Mouse (Mus musculus): ENCODE measurements around the gene Katnal1. TPM values are rescaled to one million over a fixed set of nuclear protein-coding genes. Genes with fewer than 3 reads are reported as not detected.

Katnal1 gene
- polyA plus RNA-seq, 1 experiment from 2014 or later = 17.4 TPM

DNA sequence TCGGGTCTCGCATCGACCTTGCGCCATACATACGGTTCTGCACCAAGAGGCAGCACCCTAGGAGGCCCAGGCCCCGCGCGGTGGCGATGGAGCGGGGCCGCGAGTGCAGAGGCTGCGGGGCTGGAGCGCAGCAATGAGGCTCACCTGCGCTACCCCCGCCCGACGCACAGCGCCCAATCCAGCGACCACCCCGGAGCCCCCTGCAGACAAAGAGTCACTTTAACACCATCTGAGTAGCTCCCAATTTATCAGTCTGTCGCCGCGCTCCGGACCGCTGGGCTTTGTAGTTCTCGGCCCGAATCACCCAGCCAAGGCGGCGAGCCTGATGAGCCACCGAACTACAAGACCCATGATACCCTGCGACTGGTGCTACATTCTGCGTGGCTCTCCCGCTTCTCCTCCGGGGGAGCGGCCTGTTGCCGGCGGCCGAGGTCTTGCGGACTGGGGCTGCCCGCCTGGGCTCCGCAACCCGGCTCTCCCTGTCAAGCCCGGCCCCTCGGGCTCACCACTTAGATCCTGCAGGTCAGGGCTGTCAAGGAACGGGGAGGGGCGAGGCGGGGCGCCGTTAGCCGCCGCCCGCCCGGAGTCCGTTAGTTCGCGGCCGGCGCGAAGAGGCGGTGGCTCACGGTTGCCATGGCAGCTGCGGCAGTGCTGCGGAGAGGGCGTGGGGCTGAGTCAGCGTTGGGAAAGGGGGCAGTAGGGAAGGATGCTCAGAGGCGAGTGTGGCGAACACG lies 571 bp downstream of the Katnal1 start:
- H3K27me3 ChIP-seq (ENCODE audit: control insufficient read depth, insufficient read depth, low read length) = no peaks in the 10 kb centered on the region
- WGBS (ENCODE audit: insufficient replicate concordance) = under 1% methylated on average over 69 of the region's 69 CpGs
- H3K4me3 ChIP-seq (ENCODE audit: low read depth, low read length) = peak overlapping the region; percentile 76
- peak; percentile 96 for ATAC-seq (replicated peaks; ENCODE audit: insufficient number of reproducible peaks, low FRiP score, low TSS enrichment)
- H3K9me3 ChIP-seq (replicated peaks; ENCODE audit: control insufficient read depth, low read length) = no peaks in the 10 kb centered on the region
- 0 out of 2 replicates have a peak, but pooled peaks cover 3% of the 10 kb centered on the region for H3K36me3 ChIP-seq (ENCODE audit: control insufficient read depth, insufficient read depth, low read length)
- H3K4me1 ChIP-seq (ENCODE audit: control insufficient read depth, insufficient read depth, low read length) = peaks cover 4% of the 10 kb centered on the region
- H3K4me2 ChIP-seq = peak overlapping the region; percentile 86
- peak overlapping the region; percentile 87 for H3K9ac ChIP-seq (ENCODE audit: low read depth, low read length)
- H3K27ac ChIP-seq (ENCODE audit: low read depth, low read length) = peak overlapping the region; percentile 95

DNA sequence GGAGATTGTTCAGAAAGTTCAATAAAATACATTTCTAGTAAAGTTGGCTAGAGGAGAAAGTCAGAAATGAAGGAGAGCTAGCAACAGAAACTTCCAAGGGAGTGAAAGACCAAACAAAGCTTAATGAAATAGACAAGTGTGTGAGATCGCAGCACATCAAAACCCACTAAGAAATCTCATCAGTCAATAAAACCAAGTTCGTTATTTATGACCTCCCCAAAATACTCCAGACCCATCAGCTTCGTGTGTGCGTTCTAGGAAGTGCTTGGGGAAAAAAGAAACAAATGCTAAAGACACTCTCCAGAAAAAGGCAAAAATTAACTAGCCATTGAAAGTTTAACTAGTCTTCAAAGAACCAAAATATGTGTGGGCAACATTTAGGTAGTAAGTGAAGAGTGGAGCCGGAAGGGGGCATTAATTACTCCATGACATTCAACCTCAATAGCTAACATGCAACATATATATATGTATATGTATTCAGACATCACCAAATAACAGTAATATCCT lies 1.4 kb downstream of the Katnal1 start:
- no peaks in the 10 kb centered on the region for H3K9me3 ChIP-seq (replicated peaks; ENCODE audit: control insufficient read depth, low read length)
- WGBS (ENCODE audit: insufficient replicate concordance) = 54% methylated on average over 5 of the region's 5 CpGs
- peak overlapping the region; percentile 76 for H3K4me3 ChIP-seq (ENCODE audit: low read depth, low read length)
- 0 out of 2 replicates have a peak, but pooled peaks cover 3% of the 10 kb centered on the region for H3K36me3 ChIP-seq (ENCODE audit: control insufficient read depth, insufficient read depth, low read length)
- no peaks in the 10 kb centered on the region for H3K27me3 ChIP-seq (ENCODE audit: control insufficient read depth, insufficient read depth, low read length)
- H3K4me1 ChIP-seq (ENCODE audit: control insufficient read depth, insufficient read depth, low read length) = peaks cover 4% of the 10 kb centered on the region
- H3K9ac ChIP-seq (ENCODE audit: low read depth, low read length) = peak overlapping the region; percentile 87
- peak overlapping the region; percentile 95 for H3K27ac ChIP-seq (ENCODE audit: low read depth, low read length)
- peak overlapping the region; percentile 55 for H3K4me2 ChIP-seq
- ATAC-seq (replicated peaks; ENCODE audit: insufficient number of reproducible peaks, low FRiP score, low TSS enrichment) = no peak

DNA sequence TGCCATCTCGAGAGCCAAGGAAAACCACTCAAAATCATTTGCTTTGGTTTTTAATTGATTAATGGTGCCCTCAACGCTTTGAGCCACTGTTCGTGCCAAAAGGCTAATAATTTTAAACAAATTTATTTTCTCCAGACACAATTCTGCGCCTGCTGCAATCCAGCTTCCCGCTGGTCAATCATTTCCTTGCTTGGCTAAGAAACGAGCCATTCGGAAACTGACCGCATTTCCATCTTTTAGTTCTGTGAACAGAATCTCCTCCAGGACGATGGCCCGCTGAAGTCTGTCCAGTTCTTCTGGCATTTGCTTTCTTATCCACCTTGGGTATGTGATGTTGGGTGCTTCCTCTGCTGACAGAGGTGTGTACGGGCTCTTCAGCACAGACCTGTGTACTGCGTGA lies 4.5 kb downstream of the Katnal1 start:
- Histone ChIP-seq H3K27me3 (ENCODE audit: control insufficient read depth, insufficient read depth, low read length) (no peaks in the 10 kb centered on the region), H3K4me3 (ENCODE audit: low read depth, low read length) (no peak overlapping the region), H3K9ac (ENCODE audit: low read depth, low read length) (no peak overlapping the region), H3K4me1 (ENCODE audit: control insufficient read depth, insufficient read depth, low read length) (peaks cover 4% of the 10 kb centered on the region), H3K4me2 (no peak overlapping the region), H3K27ac (ENCODE audit: low read depth, low read length) (no peak overlapping the region), H3K9me3 (replicated peaks; ENCODE audit: control insufficient read depth, low read length) (no peaks in the 10 kb centered on the region), H3K36me3 (ENCODE audit: control insufficient read depth, insufficient read depth, low read length) (0 out of 2 replicates have a peak, but pooled peaks cover 3% of the 10 kb centered on the region)
- ATAC-seq (replicated peaks; ENCODE audit: insufficient number of reproducible peaks, low FRiP score, low TSS enrichment) = no peak
- 87% methylated on average over 12 of the region's 12 CpGs for WGBS (ENCODE audit: insufficient replicate concordance)

DNA sequence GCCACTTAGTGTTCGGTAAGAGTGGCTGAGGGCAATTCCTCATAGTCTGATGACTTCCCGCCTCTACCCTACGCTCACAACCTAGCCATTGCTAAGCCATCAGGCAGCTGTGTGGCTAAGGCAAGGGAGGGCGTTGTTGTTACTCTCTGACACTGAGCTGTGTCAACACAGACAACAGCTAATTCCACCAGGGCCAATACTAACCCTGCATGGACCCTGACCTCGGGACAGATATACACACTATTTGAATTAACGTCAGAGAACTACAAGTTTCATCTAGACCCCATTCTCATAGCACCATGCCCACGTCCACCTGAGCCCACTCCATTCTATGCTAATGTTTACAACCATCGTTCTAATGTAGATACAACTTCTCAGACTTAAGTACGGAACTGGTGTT lies 5.1 kb downstream of the Katnal1 start:
- H3K36me3 ChIP-seq (ENCODE audit: control insufficient read depth, insufficient read depth, low read length) = 0 out of 2 replicates have a peak, but pooled peaks cover 3% of the 10 kb centered on the region
- H3K9me3 ChIP-seq (replicated peaks; ENCODE audit: control insufficient read depth, low read length) = no peaks in the 10 kb centered on the region
- WGBS (ENCODE audit: insufficient replicate concordance) = 86% methylated on average over 9 of the region's 9 CpGs
- peaks cover 1% of the 10 kb centered on the region for H3K4me1 ChIP-seq (ENCODE audit: control insufficient read depth, insufficient read depth, low read length)
- H3K9ac ChIP-seq (ENCODE audit: low read depth, low read length) = no peak overlapping the region
- H3K27me3 ChIP-seq (ENCODE audit: control insufficient read depth, insufficient read depth, low read length) = no peaks in the 10 kb centered on the region
- no peak for ATAC-seq (replicated peaks; ENCODE audit: insufficient number of reproducible peaks, low FRiP score, low TSS enrichment)
- H3K27ac ChIP-seq (ENCODE audit: low read depth, low read length) = no peak overlapping the region
- H3K4me2 ChIP-seq = no peak overlapping the region
- H3K4me3 ChIP-seq (ENCODE audit: low read depth, low read length) = no peak overlapping the region

DNA sequence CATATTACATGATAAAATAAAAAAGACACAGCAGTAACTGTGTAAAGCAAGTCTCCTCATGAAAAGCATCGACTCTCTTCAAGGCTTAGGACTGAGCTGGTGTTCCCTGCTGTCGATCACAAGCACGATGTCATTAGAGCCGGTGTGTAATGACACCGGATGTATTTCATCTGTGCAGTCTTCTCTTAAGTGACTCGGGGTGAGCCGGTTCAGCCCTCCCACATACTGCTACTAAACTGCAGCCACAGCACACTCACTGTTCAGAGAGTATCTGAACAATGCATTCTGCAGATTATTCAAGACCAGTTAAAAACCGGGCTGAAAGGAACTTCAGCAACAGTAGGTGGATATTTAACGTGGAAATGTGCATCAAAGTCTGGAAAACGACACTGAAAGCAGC lies 5.7 kb downstream of the Katnal1 start:
- WGBS (ENCODE audit: insufficient replicate concordance) = 75% methylated on average over 10 of the region's 10 CpGs
- Histone ChIP-seq H3K27me3 (ENCODE audit: control insufficient read depth, insufficient read depth, low read length) (no peaks in the 10 kb centered on the region), H3K36me3 (ENCODE audit: control insufficient read depth, insufficient read depth, low read length) (0 out of 2 replicates have a peak, but pooled peaks cover 3% of the 10 kb centered on the region), H3K9me3 (replicated peaks; ENCODE audit: control insufficient read depth, low read length) (no peaks in the 10 kb centered on the region), H3K9ac (ENCODE audit: low read depth, low read length) (no peak overlapping the region), H3K4me3 (ENCODE audit: low read depth, low read length) (no peak overlapping the region), H3K4me1 (ENCODE audit: control insufficient read depth, insufficient read depth, low read length) (no peaks in the 10 kb centered on the region), H3K4me2 (no peak overlapping the region), H3K27ac (ENCODE audit: low read depth, low read length) (no peak overlapping the region)
- ATAC-seq (replicated peaks; ENCODE audit: insufficient number of reproducible peaks, low FRiP score, low TSS enrichment) = no peak

DNA sequence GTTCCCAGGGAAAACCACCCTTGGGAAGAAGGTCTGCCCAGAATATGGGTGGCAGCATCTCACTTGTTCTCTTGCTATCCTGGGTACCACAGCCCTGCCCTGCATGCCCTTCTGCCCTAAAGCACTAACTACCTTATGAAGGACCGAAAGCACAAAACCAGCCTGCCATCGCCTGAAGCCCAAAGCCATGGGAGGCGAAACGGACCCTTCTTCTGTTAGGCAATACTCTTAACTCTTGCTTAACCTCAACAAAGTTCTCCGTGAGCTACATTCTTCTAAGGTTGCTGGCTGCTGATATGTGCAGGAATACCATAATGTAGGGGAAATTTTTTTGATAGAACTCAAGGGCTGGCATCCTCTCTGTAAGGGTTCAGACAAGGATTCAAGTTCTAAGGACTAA lies 6.3 kb downstream of the Katnal1 start:
- H3K27ac ChIP-seq (ENCODE audit: low read depth, low read length) = no peak overlapping the region
- peaks cover 6% of the 10 kb centered on the region; the same call in 1 of the 2 replicates for H3K36me3 ChIP-seq (ENCODE audit: control insufficient read depth, insufficient read depth, low read length)
- no peak for ATAC-seq (replicated peaks; ENCODE audit: insufficient number of reproducible peaks, low FRiP score, low TSS enrichment)
- H3K9me3 ChIP-seq (replicated peaks; ENCODE audit: control insufficient read depth, low read length) = no peaks in the 10 kb centered on the region
- H3K27me3 ChIP-seq (ENCODE audit: control insufficient read depth, insufficient read depth, low read length) = no peaks in the 10 kb centered on the region
- no peak overlapping the region for H3K9ac ChIP-seq (ENCODE audit: low read depth, low read length)
- H3K4me1 ChIP-seq (ENCODE audit: control insufficient read depth, insufficient read depth, low read length) = no peaks in the 10 kb centered on the region
- H3K4me3 ChIP-seq (ENCODE audit: low read depth, low read length) = no peak overlapping the region
- no peak overlapping the region for H3K4me2 ChIP-seq
- WGBS (ENCODE audit: insufficient replicate concordance) = 91% methylated on average over 5 of the region's 5 CpGs

DNA sequence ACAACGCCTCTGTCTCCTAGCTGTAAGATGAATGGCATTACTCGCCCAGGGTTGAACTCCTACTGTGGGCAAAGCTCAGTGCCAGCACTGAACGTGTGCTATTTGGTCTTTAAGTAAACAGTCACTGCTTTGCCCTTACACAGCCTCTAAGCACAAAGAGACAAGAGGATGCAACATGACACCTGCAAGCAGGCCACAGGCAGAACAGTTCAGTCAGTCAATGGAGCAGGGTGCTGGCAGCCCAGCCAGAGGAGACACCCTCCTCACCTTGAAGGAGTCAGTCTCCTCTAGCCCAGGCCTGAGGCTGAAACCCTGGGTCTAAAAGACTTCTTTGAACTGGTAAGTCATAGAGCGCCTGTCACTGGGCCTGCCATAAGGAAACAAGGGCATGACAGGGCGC lies 11.1 kb downstream of the Katnal1 start:
- no peak for ATAC-seq (replicated peaks; ENCODE audit: insufficient number of reproducible peaks, low FRiP score, low TSS enrichment)
- Histone ChIP-seq H3K9me3 (replicated peaks; ENCODE audit: control insufficient read depth, low read length) (no peaks in the 10 kb centered on the region), H3K36me3 (ENCODE audit: control insufficient read depth, insufficient read depth, low read length) (peaks cover 8% of the 10 kb centered on the region), H3K27ac (ENCODE audit: low read depth, low read length) (no peak overlapping the region), H3K27me3 (ENCODE audit: control insufficient read depth, insufficient read depth, low read length) (no peaks in the 10 kb centered on the region), H3K4me3 (ENCODE audit: low read depth, low read length) (no peak overlapping the region), H3K4me1 (ENCODE audit: control insufficient read depth, insufficient read depth, low read length) (no peaks in the 10 kb centered on the region), H3K9ac (ENCODE audit: low read depth, low read length) (no peak overlapping the region), H3K4me2 (no peak overlapping the region)
- 77% methylated on average over 5 of the region's 5 CpGs for WGBS (ENCODE audit: insufficient replicate concordance)

DNA sequence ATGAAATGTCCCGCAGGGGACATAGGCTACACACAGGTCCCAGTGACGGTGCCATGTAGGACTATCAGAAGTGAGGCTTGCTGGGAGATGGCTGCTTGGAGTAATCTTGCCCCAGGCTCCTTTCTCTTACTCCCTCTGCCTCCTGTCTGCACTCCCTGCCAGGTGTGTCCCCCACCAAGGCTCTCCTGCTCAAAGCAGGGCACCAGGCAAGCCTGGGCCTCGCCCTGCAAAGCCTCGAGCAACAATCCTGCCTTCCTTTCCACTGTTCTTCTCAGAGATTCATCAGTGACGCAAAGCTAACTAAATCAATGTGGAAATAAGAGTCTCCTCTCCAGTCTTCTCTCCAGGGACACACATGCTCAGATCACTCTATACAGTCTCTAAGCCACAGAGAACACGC lies 12.3 kb downstream of the Katnal1 start:
- H3K9me3 ChIP-seq (replicated peaks; ENCODE audit: control insufficient read depth, low read length) = no peaks in the 10 kb centered on the region
- H3K4me3 ChIP-seq (ENCODE audit: low read depth, low read length) = no peak overlapping the region
- 86% methylated on average over 6 of the region's 6 CpGs for WGBS (ENCODE audit: insufficient replicate concordance)
- H3K4me2 ChIP-seq = no peak overlapping the region
- no peaks in the 10 kb centered on the region for H3K4me1 ChIP-seq (ENCODE audit: control insufficient read depth, insufficient read depth, low read length)
- peaks cover 13% of the 10 kb centered on the region for H3K36me3 ChIP-seq (ENCODE audit: control insufficient read depth, insufficient read depth, low read length)
- ATAC-seq (replicated peaks; ENCODE audit: insufficient number of reproducible peaks, low FRiP score, low TSS enrichment) = no peak
- H3K27me3 ChIP-seq (ENCODE audit: control insufficient read depth, insufficient read depth, low read length) = no peaks in the 10 kb centered on the region
- H3K9ac ChIP-seq (ENCODE audit: low read depth, low read length) = no peak overlapping the region
- no peak overlapping the region for H3K27ac ChIP-seq (ENCODE audit: low read depth, low read length)

DNA sequence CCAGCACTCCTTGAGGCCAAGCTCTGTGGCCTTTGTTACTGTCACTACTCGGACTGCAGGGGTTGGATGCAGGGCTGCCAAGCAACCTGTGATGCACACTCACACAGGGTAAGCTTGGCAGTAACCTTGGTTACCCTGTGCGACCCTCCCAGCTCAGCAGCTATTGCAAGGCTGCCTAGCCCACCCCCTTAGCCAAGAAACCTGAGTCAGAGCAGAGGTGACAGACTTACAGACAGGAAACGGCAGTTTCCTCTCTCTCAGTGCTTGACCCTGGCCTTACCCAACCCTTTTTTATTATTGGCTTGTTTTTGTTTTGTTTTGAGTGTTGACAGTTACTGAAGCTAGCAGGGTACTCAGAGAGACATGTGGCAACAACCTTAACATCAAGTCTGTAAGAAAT lies 16.9 kb downstream of the Katnal1 start:
- 0 out of 2 replicates have a peak, but pooled peaks have one; percentile 27 for ATAC-seq (replicated peaks; ENCODE audit: insufficient number of reproducible peaks, low FRiP score, low TSS enrichment)
- H3K9ac ChIP-seq (ENCODE audit: low read depth, low read length) = no peak overlapping the region
- 47% methylated on average over 3 of the region's 3 CpGs for WGBS (ENCODE audit: insufficient replicate concordance)

More for the DNA sequence above, 16.9 kb downstream of the Katnal1 start:
- peak overlapping the region; percentile 54; the same call in 1 of the 2 replicates for H3K27ac ChIP-seq (ENCODE audit: low read depth, low read length)
- no peaks in the 10 kb centered on the region for H3K27me3 ChIP-seq (ENCODE audit: control insufficient read depth, insufficient read depth, low read length)
- H3K36me3 ChIP-seq (ENCODE audit: control insufficient read depth, insufficient read depth, low read length) = peaks cover 8% of the 10 kb centered on the region
- H3K9me3 ChIP-seq (replicated peaks; ENCODE audit: control insufficient read depth, low read length) = no peaks in the 10 kb centered on the region
- peaks cover 25% of the 10 kb centered on the region for H3K4me1 ChIP-seq (ENCODE audit: control insufficient read depth, insufficient read depth, low read length)
- H3K4me3 ChIP-seq (ENCODE audit: low read depth, low read length) = no peak overlapping the region
- H3K4me2 ChIP-seq = no peak overlapping the region
